Mouse (Mus musculus) cerebellum, adult 2 months (tissue): Measurements from ENCODE around the gene Ctdspl2. TPM values are rescaled to one million over a fixed set of nuclear protein-coding genes. Genes with fewer than 3 reads are reported as not detected.
"Not testable (repeated sequence)": the region's sequence is repeated elsewhere in the genome, so short reads cannot be mapped to it uniquely, and the experiment has no call there.

Experiments used
- DNase-seq, 2 experiments: peaks; one replicate each; pipeline ENCODE4 v3.0.0; 2021
- H3K27ac ChIP-seq: fragments of 200-500 bp; 2 replicates; pipeline ENCODE4 v1.5.1; 2012; ENCODE audit warnings: low read length, control low read depth, inconsistent platforms; ENCODE audit not compliant: insufficient read depth
- H3K27me3 ChIP-seq: fragments of 200-500 bp; 2 replicates; pipeline ENCODE4 v1.6.1; 2012; ENCODE audit warnings: inconsistent platforms, mild to moderate bottlenecking, low read length, moderate library complexity; ENCODE audit not compliant: control insufficient read depth, insufficient read depth
- H3K4me1 ChIP-seq: fragments of 200-500 bp; 2 replicates; pipeline ENCODE4 v1.6.1; 2011; ENCODE audit warnings: low read length; ENCODE audit not compliant: control insufficient read depth, insufficient read depth
- H3K4me3 ChIP-seq: fragments of 200-500 bp; replicated peaks from 2 replicates; pipeline ENCODE3; 2011; ENCODE audit warnings: mild to moderate bottlenecking, low read depth, low read length, control low read depth; ENCODE audit not compliant: insufficient read depth
- CTCF ChIP-seq: fragments of 200-500 bp; IDR thresholded peaks from 2 replicates; pipeline ENCODE4 v1.5.1; 2011; ENCODE audit warnings: low read depth, mild to moderate bottlenecking, control low read depth, low read length, moderate library complexity, borderline replicate concordance; ENCODE audit not compliant: insufficient read depth
- POLR2A ChIP-seq: fragments of 200-500 bp; IDR thresholded peaks from 2 replicates; pipeline ENCODE4 v1.6.1; 2011; ENCODE audit warnings: low read length, control low read depth, borderline replicate concordance; ENCODE audit not compliant: insufficient read depth
- WGBS: fragments of 180-500 bp; shearing (Covaris S2); methylation state at CpG from one replicate; pipeline ENCODE4 v1.1.7; 2018; 5-methylcytosine and 5-hydroxymethylcytosine counted together
- polyA plus RNA-seq: library from polyadenylated mRNA; depleted of rRNA; stranded (reverse); fragments of >200 nt; gene quantifications from 2 replicates; pipeline ENCODE4 v1.2.3, GENCODE M21; 2012

The Ctdspl2 gene
- polyA plus RNA-seq, 1 experiment = 15.5 TPM

DNA sequence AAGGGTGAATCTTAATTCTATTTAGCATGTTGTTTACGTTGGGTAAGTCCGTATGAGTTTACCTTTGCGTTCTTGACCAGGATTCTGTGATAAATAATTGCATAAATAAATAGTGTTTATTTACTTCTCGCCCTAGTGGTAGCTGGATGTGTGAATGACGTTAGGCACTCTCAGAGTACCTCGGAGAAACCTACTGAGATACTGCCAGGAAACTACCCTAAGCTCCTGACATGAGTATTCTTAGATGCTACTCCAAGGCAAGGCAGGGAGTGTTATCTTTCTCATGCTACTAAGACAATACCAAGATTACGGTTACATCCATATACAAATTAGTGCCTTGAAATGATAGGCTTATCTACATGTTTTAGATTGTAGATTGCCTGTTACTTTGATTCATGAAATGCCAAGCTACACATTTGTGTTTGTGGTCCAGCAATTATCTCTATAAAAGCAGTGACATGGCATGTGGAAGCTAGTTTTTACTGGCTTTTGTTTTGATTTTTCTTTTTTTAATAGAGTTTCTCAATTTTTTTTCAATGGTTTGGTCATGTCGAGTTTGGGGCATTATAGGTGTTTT, 1.5 kb downstream of the Ctdspl2 start:
- no peak overlapping the region for H3K27ac ChIP-seq
- peak overlapping the region; percentile 88 for H3K4me3 ChIP-seq
- H3K4me1 ChIP-seq = peaks cover 3% of the 10 kb centered on the region
- 8% methylated on average over 8 of the region's 8 CpGs for WGBS
- TF ChIP-seq POLR2A (no peak), CTCF (no peak)
- DNase-seq = no peak
- no peaks in the 10 kb centered on the region for H3K27me3 ChIP-seq

DNA sequence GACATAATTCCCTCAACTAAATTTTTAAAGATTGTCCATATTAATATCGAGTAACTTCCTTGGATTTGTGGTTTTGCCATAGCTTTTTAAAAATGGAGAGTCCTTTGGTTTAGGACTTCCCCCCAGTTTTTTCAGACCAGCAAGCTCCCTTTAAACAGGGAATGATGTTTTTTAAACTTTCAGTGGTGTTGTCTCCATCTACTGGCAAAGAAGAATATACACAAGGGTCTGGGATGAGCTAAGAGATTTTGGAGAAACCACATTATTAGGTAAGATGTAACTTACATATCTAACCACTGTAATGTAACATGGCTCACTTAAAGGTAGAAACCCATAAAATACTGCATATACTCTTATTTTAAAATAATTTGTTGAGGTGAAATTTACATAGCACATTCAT, 39.9 kb downstream of the Ctdspl2 start:
- H3K4me1 ChIP-seq = no peaks in the 10 kb centered on the region
- H3K27me3 ChIP-seq = no peaks in the 10 kb centered on the region
- no peak overlapping the region for H3K4me3 ChIP-seq
- WGBS = 80% methylated on average over 1 of the region's 1 CpGs
- DNase-seq = no peak
- TF ChIP-seq POLR2A = no peak
- TF ChIP-seq CTCF = no peak
- no peak overlapping the region for H3K27ac ChIP-seq

DNA sequence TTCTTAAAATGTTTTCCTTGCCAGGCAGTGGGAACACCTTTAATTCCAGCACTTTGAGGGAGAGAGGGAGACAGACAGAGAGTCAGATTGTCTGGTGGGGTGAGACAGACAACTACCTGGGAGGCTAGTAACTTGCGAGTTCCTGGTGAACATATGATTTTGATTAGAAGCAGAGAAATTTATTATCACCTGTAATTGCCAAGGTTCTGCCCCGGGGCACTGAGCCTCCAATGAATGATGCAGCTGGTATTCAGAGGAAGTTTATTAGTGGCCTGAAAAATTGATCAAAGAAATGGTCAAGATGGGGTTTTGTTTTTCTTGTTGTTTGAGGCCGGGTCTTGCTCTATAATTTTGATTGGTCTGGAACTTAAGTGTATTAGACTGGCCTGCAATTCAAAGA, 53.0 kb downstream of the Ctdspl2 start:
- TF ChIP-seq POLR2A = no peak
- no peak for TF ChIP-seq CTCF
- Histone ChIP-seq H3K27me3 (no peaks in the 10 kb centered on the region), H3K4me1 (no peaks in the 10 kb centered on the region), H3K4me3 (no peak overlapping the region), H3K27ac (no peak overlapping the region)
- WGBS = 92% methylated on average over 3 of the region's 3 CpGs
- DNase-seq = no peak

DNA sequence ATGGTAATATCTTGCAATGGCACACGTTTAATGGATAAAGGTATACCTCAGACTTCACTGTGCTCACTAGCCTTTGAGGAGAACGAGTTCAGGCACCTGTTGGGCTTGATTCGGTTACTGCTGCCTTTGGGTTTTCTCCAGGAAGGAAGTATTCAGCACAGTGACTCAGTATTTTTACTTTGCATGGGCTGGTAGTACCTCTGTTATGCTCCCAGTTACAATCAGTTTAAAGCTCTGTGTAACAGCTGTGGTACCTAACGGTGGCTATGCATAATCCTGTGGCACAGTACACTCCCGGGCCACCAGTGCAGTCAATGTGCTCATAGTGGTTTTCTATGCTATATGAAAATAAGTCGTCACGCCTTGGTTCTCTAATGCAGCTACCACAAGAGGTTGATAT, 55.6 kb downstream of the Ctdspl2 start:
- no peaks in the 10 kb centered on the region for H3K27me3 ChIP-seq
- no peaks in the 10 kb centered on the region for H3K4me1 ChIP-seq
- no peak for DNase-seq
- 83% methylated on average over 7 of the region's 7 CpGs for WGBS
- H3K27ac ChIP-seq = no peak overlapping the region
- TF ChIP-seq CTCF (no peak), POLR2A (no peak)
- no peak overlapping the region for H3K4me3 ChIP-seq

DNA sequence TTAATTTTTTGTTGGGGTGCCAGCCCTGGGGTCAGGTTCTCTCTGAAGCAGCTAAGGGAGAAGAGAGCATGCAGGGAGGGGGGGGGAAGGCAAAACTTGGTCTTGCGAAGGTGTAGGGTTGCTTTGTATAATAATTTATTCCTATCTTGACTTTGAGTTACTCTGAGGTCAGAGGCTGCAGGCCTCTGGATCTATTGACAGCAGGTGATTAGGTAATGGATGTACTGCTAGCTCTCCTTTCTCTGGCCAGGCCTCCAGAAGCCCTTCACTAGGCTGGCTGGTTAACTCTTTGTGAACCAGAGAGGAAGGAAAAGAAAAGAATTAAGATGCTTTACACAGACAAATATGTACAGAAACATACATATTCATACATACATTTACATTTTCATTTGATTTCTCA, 62.9 kb downstream of the Ctdspl2 start:
- TF ChIP-seq CTCF = no peak
- no peak for TF ChIP-seq POLR2A
- whole genome bisulfite sequencing = 85% methylated on average over 1 of the region's 1 CpGs
- no peak for DNase-seq
- no peaks in the 10 kb centered on the region for H3K27me3 ChIP-seq
- H3K4me3 ChIP-seq = no peak overlapping the region
- no peaks in the 10 kb centered on the region for H3K4me1 ChIP-seq
- H3K27ac ChIP-seq = no peak overlapping the region

DNA sequence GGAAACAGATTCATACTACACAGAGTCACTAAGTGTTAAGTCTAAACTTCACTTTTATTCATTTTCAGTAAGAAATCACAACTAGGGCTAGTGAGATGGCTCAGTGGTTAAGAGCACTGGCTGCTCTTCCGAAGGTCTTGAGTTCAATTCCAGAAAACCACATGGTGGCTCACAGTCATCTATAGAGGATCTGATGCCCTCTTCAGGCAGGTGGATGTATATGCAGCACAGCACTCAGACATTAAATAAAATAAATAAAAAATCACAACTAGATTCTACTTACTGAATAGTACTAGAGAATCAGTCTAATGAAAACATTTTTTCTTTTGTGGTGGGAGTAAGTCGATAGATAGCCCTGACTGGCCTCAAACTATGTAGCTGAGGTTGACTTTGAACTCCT, 66.5 kb downstream of the Ctdspl2 start:
- Histone ChIP-seq H3K27ac (no peak overlapping the region), H3K27me3 (no peaks in the 10 kb centered on the region), H3K4me1 (no peaks in the 10 kb centered on the region), H3K4me3 (no peak overlapping the region)
- 76% methylated on average over 2 of the region's 2 CpGs for WGBS
- TF ChIP-seq POLR2A (no peak), CTCF (no peak)
- no peak for DNase-seq

DNA sequence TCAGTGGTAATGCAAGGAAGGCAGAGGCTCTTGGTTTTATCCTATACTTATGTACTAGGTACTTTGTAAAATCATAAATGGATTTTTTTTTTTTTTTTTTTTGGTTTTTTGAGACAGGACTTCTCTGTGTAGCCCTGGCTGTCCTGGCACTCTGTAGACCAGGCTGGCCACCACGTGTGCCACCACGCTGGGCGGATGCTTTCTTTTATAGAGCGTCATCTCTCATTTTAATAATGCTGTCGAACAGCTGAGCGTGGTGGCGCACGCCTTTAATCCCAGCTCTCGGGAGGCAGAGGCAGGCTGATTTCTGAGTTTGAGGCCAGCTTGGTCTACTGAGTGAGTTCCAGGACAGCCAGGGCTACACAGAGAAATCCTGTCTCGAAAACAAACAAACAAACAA, 71.3 kb downstream of the Ctdspl2 start:
- 91% methylated on average over 10 of the region's 10 CpGs for WGBS
- not testable (repeated sequence) for H3K27ac ChIP-seq, H3K4me1 ChIP-seq, H3K27me3 ChIP-seq, H3K4me3 ChIP-seq
- peak; percentile 11 to 19 for DNase-seq

DNA sequence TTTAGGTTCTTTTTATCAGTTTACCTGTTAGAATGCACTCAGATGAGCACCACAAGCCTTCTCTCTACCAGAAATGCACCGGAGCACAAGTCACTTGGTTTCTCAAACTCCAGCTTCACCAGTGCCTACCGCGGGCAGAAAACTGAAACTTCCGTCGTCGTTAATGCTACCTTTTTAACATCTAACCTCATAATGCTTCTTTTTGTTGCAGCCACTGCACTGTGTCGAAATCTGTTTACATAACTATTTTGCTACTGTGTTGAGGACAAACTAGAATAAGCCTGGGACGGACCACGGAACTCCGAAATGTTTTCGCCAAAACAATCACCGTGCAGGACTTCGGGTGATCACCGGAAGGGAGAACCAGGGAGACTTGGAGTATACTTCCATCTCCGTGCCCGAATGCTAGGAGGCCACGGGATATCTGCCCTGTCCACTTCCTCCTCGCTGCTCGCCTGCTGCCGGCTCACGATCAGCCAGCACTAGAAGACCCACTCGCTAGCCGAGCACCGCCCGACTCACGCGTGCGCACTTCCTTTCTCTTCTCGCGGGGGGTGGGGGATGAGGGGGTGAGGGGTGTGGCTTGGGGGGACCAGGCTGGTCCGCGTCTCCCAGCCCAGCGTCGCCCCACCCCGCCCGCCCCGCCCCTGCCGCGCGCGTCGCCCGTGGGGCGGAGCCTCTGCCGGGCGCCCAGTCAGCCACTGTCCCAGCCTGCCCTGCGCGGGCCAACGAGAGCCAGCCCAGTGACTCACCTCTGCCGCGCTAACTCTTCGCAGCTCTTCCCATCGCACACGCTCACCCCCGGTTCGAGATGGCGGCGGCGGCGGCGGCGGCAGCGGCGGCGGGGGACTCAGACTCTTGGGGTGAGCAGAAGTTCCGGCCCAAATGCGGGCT, 72.3 kb downstream of the Ctdspl2 start, which contains the start of gene Eif3j1:
Gene Eif3j1, plus strand, starts transcription at position 685 of the 894 bp plus-strand sequence.
- Histone ChIP-seq H3K4me1 (no peaks in the 10 kb centered on the region; the same call in 1 of the 2 replicates), H3K27me3 (no peaks in the 10 kb centered on the region), H3K27ac (peak within 1 kb of the TSS; percentile 74), H3K4me3 (peak within 1 kb of the TSS; percentile 86)
- peak; percentile 90 to 93 for DNase-seq
- WGBS = under 1% methylated on average over 55 of the region's 67 CpGs
- peak; percentile 99 for TF ChIP-seq POLR2A
- TF ChIP-seq CTCF = no peak
